Mouse (Mus musculus) Patski (cell line): Measurements from ENCODE around the gene Obp2b. TPM values are rescaled to one million over a fixed set of nuclear protein-coding genes. Genes with fewer than 3 reads are reported as not detected.

Experiments
- ATAC-seq: fragments of 100-300 bp; one replicate; pipeline ENCODE4 v1.8.0; 2021
- CTCF ChIA-PET: fragments of 350-600 bp; sonication (Branson Sonifier 250); formaldehyde crosslinking; loops from one replicate; lab custom pipeline; 2022; ENCODE audit warnings: inconsistent platforms; lab: Charles Lee
- POLR2A ChIA-PET: fragments of 350-600 bp; sonication (Branson Sonifier 250); formaldehyde crosslinking; loops from one replicate; lab custom pipeline; 2022; ENCODE audit warnings: antibody characterized with exemption, inconsistent platforms; lab: Charles Lee
- DNase-seq: peaks from one replicate; pipeline ENCODE4 v3.0.0-alpha.2; 2011; ENCODE audit warnings: low read depth, low spot score
- H3K27me3 ChIP-seq: fragments of 371-371 bp; one replicate; pipeline ENCODE4 v1.5.1; 2021
- CTCF ChIP-seq: fragments of 100-300 bp; IDR thresholded peaks from one replicate; pipeline ENCODE4 v1.5.1; 2021
- in situ Hi-C: fragments of 300-500 bp; cut with MboI; formaldehyde crosslinking; loops from 3 replicates; pipeline ENCODE4 v1.11.1; 2018; ENCODE audit warnings: low pct_unique_long_range_greater_than_20kb, mixed read lengths
- polyA plus RNA-seq: library from polyadenylated mRNA; unstranded; gene quantifications from one replicate; pipeline ENCODE4 v1.2.3, GENCODE M21; 2021

Gene Obp2b
- polyA plus RNA-seq, 1 experiment from 2014 or later = not detected

DNA sequence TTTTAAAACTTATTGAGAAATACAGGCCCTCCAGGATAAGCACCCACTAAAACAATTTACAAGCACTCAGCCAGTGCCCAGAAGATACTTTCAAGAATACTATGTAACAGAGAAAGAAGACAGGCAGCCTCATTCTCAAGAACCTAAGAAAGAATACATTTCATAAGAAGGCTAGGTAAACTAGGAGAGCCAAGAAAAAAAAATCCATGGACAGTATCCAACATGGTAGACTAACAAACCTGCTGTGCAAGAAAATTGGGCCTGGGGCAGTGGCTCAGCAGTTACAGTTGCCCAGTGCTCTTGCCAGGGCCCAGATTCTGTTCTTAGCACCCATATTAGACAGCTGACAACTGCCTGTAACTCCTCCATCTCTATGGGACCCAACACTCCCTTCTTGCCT, 19.6 kb upstream of the Obp2b start:
- ChIA-PET CTCF (no interaction called here), POLR2A (no interaction called here)
- no peaks in the 10 kb centered on the region for H3K27me3 ChIP-seq
- DNase-seq (no peak), ATAC-seq (no peak)
- TF ChIP-seq CTCF = no peak
- in situ Hi-C loops = no loop called here

DNA sequence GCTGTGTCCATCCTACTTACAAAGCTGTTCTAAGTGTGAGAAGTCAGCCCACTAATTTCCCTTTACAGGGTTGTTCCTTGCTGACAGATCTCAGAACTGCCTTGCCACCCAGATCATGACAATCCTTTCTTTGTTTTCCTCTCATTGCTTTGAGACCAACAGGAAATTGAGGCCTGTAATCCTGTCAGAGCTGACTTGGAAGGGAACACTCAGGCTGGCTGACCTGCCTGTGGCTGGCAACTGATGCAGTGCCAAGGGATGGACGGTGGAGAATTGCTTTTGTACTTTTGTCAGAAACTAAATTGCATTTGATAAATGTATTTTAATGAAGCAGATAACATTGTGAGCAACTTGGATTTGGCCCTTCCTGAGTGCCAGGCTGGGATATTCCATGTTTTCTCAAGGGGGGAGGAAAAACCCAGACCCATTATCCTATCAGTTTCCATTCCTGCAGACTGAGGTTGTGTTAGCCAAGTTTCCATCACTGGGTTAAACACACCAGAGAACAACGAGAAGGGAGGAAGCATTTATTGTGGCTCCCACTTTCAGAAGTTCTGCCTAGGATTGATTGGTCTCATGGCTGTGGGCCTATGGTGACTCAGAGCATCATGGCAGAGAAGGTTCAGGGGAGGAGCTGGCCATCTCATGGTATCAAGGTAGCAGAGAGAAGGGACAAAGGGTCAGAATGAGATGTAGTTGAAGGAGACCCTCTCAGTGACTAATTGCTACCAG, 3.4 kb upstream of the Obp2b start:
- no peaks in the 10 kb centered on the region for H3K27me3 ChIP-seq
- ChIA-PET POLR2A (no interaction called here), CTCF (no interaction called here)
- ATAC-seq (no peak), DNase-seq (no peak)
- TF ChIP-seq CTCF = no peak
- in situ Hi-C loops = no loop called here

DNA sequence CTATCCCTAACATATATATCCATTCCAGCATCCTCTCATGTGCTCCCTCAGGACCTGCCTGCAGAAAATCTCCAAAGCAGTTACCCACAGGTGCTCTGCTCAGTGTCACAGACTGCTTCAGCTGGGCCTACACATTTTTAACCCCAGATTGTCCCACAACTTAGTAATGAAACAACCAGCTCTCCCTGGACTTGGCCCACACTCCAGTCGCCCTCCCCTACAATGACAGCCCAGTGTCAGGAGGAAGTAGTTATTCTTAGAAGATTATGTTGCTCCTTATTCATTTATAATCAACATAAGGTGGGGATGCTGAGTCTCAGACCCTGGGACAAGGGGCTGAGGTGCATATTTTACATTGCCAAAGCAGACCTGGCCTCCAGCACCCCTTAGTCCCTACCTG, 4.9 kb downstream of the Obp2b start:
- no peaks in the 10 kb centered on the region for H3K27me3 ChIP-seq
- DNase-seq (no peak), ATAC-seq (no peak)
- in situ Hi-C loops = no loop called here
- POLR2A ChIA-PET = no interaction called here
- CTCF ChIA-PET = no interaction called here
- no peak for TF ChIP-seq CTCF

DNA sequence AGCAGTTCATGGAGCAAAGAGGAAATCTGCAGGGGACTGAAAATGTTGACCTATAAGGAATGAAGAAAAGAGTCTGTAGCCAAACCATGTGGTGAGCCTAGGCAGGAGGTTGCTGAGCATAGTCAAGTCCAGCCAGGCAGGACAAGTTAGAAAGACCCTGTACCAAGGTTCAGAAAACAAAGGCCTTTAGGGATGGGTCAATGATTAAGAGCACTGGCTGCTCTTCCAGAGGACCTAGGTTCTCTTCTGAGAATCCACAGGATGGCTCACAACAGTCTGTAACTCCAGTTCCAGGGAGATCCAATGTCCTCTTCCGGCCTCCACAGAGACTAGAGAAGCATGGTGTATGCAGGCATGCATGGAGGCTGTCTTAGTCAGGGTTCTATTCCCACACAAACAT, 17.4 kb downstream of the Obp2b start:
- no peak for ATAC-seq
- DNase-seq = no peak
- no peak for TF ChIP-seq CTCF
- no peaks in the 10 kb centered on the region for H3K27me3 ChIP-seq
- in situ Hi-C loops = no loop called here
- ChIA-PET POLR2A (no interaction called here), CTCF (no interaction called here)

DNA sequence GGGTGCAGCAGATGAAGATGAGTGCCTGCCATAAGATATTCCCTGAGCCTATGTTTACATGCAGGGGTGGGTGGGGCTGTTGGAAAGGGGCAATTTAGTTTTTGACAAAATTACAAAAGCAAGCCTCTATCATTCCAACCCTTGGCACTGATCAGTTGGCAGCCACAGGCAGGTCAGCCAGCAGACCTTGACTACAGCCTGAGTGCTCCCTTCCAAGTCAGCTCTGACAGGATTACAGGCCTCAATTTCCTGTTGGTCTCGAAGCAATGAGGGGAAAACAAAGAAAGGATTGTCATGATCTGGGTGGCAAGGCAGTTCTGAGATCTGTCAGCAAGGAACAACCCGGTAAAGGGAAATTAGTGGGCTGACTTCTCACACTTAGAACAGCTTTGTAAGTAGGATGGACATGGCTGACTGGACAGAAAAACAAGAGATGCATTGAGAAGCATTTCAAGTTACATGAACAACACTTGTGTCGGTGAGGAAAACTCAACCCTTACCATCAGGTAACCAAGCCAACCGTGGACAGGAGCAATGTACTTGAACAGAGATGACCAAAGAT, 21.3 kb downstream of the Obp2b start:
- ChIA-PET POLR2A (no interaction called here), CTCF (no interaction called here)
- DNase-seq (no peak), ATAC-seq (no peak)
- in situ Hi-C loops = no loop called here
- TF ChIP-seq CTCF = no peak
- H3K27me3 ChIP-seq = no peaks in the 10 kb centered on the region

DNA sequence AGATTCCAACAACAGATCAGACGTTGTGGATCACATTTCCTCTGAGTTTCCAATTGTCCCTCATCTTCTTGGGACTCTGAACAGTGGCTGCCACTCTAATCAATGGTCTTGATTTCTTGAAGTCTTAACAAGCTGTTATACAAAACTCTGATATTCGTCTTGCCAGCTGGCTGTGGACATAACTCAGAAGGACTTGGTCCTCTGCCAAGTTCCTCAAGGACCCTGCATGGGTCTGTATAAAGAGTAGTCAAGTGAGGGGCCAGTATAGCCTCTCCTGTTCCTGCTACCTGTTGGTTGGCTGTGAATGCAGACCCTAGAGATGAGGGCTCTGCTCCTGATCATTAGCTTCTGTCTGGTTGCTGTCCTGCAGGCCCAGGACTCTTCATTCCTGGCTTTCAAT, 28.5 kb downstream of the Obp2b start, which contains the start of gene Lcn3:
Gene Lcn3, plus strand, starts transcription at position 301 of the 400 bp plus-strand sequence.
- in situ Hi-C loops = no loop called here
- POLR2A ChIA-PET = no interaction called here
- CTCF ChIA-PET = no interaction called here

DNA sequence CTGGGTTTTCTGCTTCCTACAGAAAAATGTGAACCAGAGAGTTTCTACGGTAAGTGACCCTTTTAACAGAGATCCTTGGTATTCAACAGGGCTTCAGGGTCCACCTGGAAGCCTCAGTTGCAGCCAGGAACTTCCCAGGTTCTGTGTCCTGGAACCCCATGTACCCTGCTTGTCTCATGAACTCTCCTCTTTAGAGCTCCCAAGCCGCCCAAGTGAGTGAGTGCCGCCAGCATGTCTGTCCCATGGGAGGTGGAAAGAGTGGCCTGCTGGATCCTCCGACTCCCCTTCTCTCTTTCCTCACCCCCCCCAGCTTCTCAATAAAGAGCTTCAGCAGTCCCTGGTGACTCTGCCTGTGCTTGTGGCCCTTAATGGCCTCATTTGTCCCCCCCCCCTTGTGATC, 31.0 kb downstream of the Obp2b start:
- H3K27me3 ChIP-seq = peaks cover 24% of the 10 kb centered on the region
- in situ Hi-C loops = no loop called here
- ChIA-PET CTCF (no interaction called here), POLR2A (no interaction called here)
- no peak for DNase-seq
- ATAC-seq = no peak
- TF ChIP-seq CTCF = no peak

More for the DNA sequence above, 28.5 kb downstream of the Obp2b start, which contains the start of gene Lcn3:
- H3K27me3 ChIP-seq = peaks cover 24% of the 10 kb centered on the region
- ATAC-seq (no peak), DNase-seq (no peak)
- TF ChIP-seq CTCF = no peak

DNA sequence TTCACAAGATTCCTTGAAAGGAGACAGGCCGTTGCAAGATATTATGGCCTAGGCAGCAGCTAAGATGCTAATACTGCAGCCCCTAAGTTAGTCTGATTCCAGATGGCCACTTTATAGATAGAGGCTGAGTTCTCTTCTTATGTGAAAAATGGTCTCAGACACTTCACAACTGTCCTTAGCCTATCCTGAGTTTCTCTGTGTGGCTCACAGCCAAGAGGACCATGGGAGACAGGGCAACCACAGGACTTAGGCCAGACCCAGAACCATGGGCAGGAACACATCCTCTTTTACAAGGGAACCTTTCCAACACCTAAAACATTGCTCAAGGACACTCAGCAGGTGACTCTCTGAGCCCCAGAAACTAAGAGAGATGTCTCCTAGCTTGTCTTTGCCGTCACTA, 36.7 kb downstream of the Obp2b start:
- in situ Hi-C loops = no loop called here
- CTCF ChIA-PET = no interaction called here
- DNase-seq = no peak
- POLR2A ChIA-PET = interaction anchor here (0.6 kb wide), 1 partner anchor 141 kb away, joined by 8 read pairs; no protein-coding TSS in a partner anchor
- no peak for ATAC-seq
- H3K27me3 ChIP-seq = peaks cover 9% of the 10 kb centered on the region
- no peak for TF ChIP-seq CTCF

- CTCF ChIA-PET = no interaction called here
- H3K27me3 ChIP-seq = peaks cover 6% of the 10 kb centered on the region
- TF ChIP-seq CTCF = no peak
- ATAC-seq = no peak
- in situ Hi-C loops = no loop called here
- DNase-seq = no peak
- POLR2A ChIA-PET = interaction anchor here (0.5 kb wide), 1 partner anchor 474 kb away, joined by 4 read pairs; no protein-coding TSS in a partner anchor
Measured at GRCm38 (mm10) chr2:25774640-25775039, 37.8 kb downstream of the Obp2b start.

DNA sequence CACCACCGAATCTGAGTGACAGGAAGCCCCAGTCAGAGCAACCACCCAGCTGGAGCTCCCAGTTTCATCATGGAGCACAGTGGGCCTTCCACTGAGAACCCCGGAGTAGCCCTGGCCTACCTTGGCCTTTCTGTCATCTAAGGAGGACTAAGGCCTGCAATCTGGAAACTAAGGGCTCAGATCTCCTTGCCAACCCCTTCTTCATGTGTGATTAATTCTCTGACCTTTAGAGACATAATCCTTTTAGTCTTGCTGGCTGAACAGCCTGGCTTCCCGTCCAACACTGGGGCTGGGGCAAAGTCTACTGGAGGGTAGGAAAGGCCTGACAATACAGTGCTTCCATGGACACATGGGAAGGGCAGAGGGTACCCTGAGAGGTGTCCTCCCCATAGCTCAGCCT, 39.2 kb downstream of the Obp2b start:
- in situ Hi-C loops = no loop called here
- TF ChIP-seq CTCF = no peak
- ChIA-PET POLR2A (interaction anchor here (0.6 kb wide), 1 partner anchor 69 kb away, joined by 3 read pairs; no protein-coding TSS in a partner anchor), CTCF (no interaction called here)
- ATAC-seq = no peak
- DNase-seq = no peak
- peaks cover 6% of the 10 kb centered on the region for H3K27me3 ChIP-seq

DNA sequence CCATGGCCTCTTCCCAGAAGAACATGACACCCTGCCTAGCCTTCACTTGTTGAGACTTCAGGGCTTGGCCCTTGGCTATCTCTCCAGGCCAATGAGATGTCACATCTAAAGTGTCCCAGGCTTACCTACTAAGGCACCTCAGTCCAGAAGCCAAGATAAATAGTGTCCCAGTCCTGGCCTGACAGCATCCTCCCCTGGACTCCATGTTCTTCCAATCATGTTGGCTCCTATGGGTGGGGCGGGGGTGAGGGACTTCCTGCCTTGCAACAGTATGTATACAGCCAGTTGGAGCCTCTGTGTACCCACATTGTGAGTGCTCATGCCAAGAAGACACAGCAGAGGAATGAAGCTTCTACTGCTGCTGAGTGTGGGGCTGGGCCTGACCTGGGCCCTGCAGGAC, 39.9 kb downstream of the Obp2b start, which contains the start of gene Lcn11:
Gene Lcn11, plus strand, starts transcription at position 301 of the 400 bp plus-strand sequence.
- ChIA-PET CTCF (no interaction called here), POLR2A (no interaction called here)
- peaks cover 6% of the 10 kb centered on the region for H3K27me3 ChIP-seq
- DNase-seq (no peak), ATAC-seq (no peak)
- TF ChIP-seq CTCF = no peak
- in situ Hi-C loops = no loop called here
